Comparison of ENCODE assay signal across 8 mouse cellular contexts in the genomic region with DNA sequence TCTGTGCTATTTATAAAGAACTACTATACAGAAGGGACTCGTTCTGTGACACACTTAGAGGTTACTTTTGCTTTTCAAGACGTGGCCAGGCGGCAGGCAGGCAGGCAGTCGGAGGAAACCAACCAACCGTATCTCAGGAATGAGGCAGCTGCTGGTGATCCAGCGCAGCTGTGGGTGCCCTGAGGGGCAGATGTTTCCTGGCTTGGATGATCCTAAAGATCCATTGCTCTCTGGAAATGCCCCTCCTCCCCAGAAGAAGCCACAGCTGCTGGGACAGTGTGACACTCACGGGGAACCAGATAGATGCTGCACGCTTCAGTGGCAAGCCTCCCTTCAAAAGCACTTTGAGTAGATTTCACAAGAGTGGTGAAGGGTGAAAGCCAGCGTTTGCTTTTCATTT. TPM values are rescaled to one million over a fixed set of nuclear protein-coding genes. Genes with fewer than 3 reads are reported as not detected.
DNase-seq lines count a peak whose midpoint lies in the region; ATAC-seq and TF ChIP-seq lines count a peak whose summit lies in the region.

No protein-coding gene starts in this region.

- WGBS in intestine, embryonic 15.5 days, result 14% methylated on average over 9 of the region's 9 CpGs
- 13% methylated on average over 9 of the region's 9 CpGs for WGBS in cerebellum, adult 2 months

- no peak for ATAC-seq in intestine, embryonic 15.5 days

- intact Hi-C loops in gastrocnemius, postnatal 14 days (cut with DNase I; ENCODE audit: low total_unique reads), result no loop called here

- no peak overlapping the region for H3K9ac ChIP-seq in intestine, embryonic 15.5 days

- DNase-seq in 416B (ENCODE audit: low read depth), result peak; percentile 42
- DNase-seq in adipocyte (ENCODE audit: low spot score), result peak; percentile 19
- peak; percentile 77 for DNase-seq in lung, postnatal 36 days
- DNase-seq in cerebellum, adult 2 months, result no peak
- DNase-seq in gastrocnemius, postnatal 14 days, result no peak
- no peak for DNase-seq in left cerebral cortex, adult 18-20 months (ENCODE audit: low spot score in 2 of 2)
- no peak for DNase-seq in adrenal gland, postnatal 25 days

- H3K27me3 ChIP-seq in intestine, embryonic 15.5 days (replicated peaks), result no peaks in the 10 kb centered on the region
- H3K27me3 ChIP-seq in cerebellum, adult 2 months (ENCODE audit: control insufficient read depth, insufficient read depth, low read length), result no peaks in the 10 kb centered on the region

- H3K36me3 ChIP-seq in intestine, embryonic 15.5 days, result no peaks in the 10 kb centered on the region

- H3K9me3 ChIP-seq in intestine, embryonic 15.5 days, result no peaks in the 10 kb centered on the region

- H3K4me2 ChIP-seq in intestine, embryonic 15.5 days (replicated peaks), result 0 out of 2 replicates have a peak overlapping the region, but pooled peaks have one; percentile 14

- no peaks in the 10 kb centered on the region for H3K4me1 ChIP-seq in intestine, embryonic 15.5 days (replicated peaks)
- H3K4me1 ChIP-seq in cerebellum, adult 2 months (ENCODE audit: control insufficient read depth, insufficient read depth, low read length), result no peaks in the 10 kb centered on the region

- no peak for TF ChIP-seq POLR2A in cerebellum, adult 2 months (IDR thresholded peaks at IDR 0.05; ENCODE audit: borderline replicate concordance, insufficient read depth, low read length)

- H3K27ac ChIP-seq in intestine, embryonic 15.5 days, result no peak overlapping the region
- no peak overlapping the region for H3K27ac ChIP-seq in cerebellum, adult 2 months (ENCODE audit: insufficient read depth, low read length)

- no peak overlapping the region for H3K4me3 ChIP-seq in intestine, embryonic 15.5 days (replicated peaks)
- no peak overlapping the region for H3K4me3 ChIP-seq in cerebellum, adult 2 months (replicated peaks; ENCODE audit: insufficient read depth, low read depth, low read length)

- TF ChIP-seq CTCF in cerebellum, adult 2 months (IDR thresholded peaks at IDR 0.05; ENCODE audit: borderline replicate concordance, insufficient read depth, low read depth, low read length), result no peak

RNA-seq across cellular contexts. Expression of a gene that starts 18.9 kb away (rescaled TPM):
- 0.18 and 0.29 TPM in 2 replicates for polyA plus RNA-seq in intestine, embryonic 15.5 days (2015; fragmentation: Nextera tagmentation; extraction: Ambion mirVana)
- 0.11 and 0.14 TPM in 2 replicates for polyA plus RNA-seq in cerebellum, adult 2 months (2012; rRNA removed)
- under 1 TPM; 0.18 to 0.55 TPM for total RNA-seq in gastrocnemius, postnatal 14 days (2021)
- total RNA-seq in left cerebral cortex, adult 18-20 months (2021), result under 1 TPM; 0.35 to 0.42 TPM
- total RNA-seq in adrenal gland, postnatal 25 days (2021), result not detected in 2 replicates

RNA-seq across cellular contexts. Expression of a gene that starts 27.9 kb away (rescaled TPM):
- polyA plus RNA-seq in intestine, embryonic 15.5 days (2015; fragmentation: Nextera tagmentation; extraction: Ambion mirVana), result 69.8 and 70.1 TPM in 2 replicates
- 81.7 and 84.4 TPM in 2 replicates for polyA plus RNA-seq in cerebellum, adult 2 months (2012; rRNA removed)
- total RNA-seq in gastrocnemius, postnatal 14 days (2021), result 10 to 100 TPM; 30.8 to 32.9 TPM
- 10 to 100 TPM; 71.0 to 74.2 TPM for total RNA-seq in left cerebral cortex, adult 18-20 months (2021)
- total RNA-seq in adrenal gland, postnatal 25 days (2021), result 75.6 and 85.2 TPM in 2 replicates

RNA-seq across cellular contexts. Expression of a gene that starts 42.0 kb away (rescaled TPM):
- polyA plus RNA-seq in intestine, embryonic 15.5 days (2015; fragmentation: Nextera tagmentation; extraction: Ambion mirVana), result 35.1 and 39.5 TPM in 2 replicates
- 28.2 and 31.6 TPM in 2 replicates for polyA plus RNA-seq in cerebellum, adult 2 months (2012; rRNA removed)
- 10 to 100 TPM; 16.4 to 19.3 TPM for total RNA-seq in gastrocnemius, postnatal 14 days (2021)
- total RNA-seq in left cerebral cortex, adult 18-20 months (2021), result 10 to 100 TPM; 20.4 to 23.4 TPM
- total RNA-seq in adrenal gland, postnatal 25 days (2021), result 34.0 and 36.4 TPM in 2 replicates

RNA-seq across cellular contexts. Expression of a gene that starts 42.1 kb away (rescaled TPM):
- 99.6 and 103 TPM in 2 replicates for polyA plus RNA-seq in intestine, embryonic 15.5 days (2015; fragmentation: Nextera tagmentation; extraction: Ambion mirVana)
- 2.1 and 2.2 TPM in 2 replicates for polyA plus RNA-seq in cerebellum, adult 2 months (2012; rRNA removed)
- total RNA-seq in gastrocnemius, postnatal 14 days (2021), result 1 to 10 TPM; 4.2 to 4.3 TPM
- total RNA-seq in left cerebral cortex, adult 18-20 months (2021), result 1 to 10 TPM in 1 of 2 experiments, under 1 TPM in 1; 0.70 to 1.0 TPM
- 6.7 and 9.6 TPM in 2 replicates for total RNA-seq in adrenal gland, postnatal 25 days (2021)

RNA-seq across cellular contexts. Expression of a gene that starts 45.9 kb away (rescaled TPM):
- 0.95 and 1.1 TPM in 2 replicates for polyA plus RNA-seq in intestine, embryonic 15.5 days (2015; fragmentation: Nextera tagmentation; extraction: Ambion mirVana)
- not detected in 2 replicates for polyA plus RNA-seq in cerebellum, adult 2 months (2012; rRNA removed)
- total RNA-seq in gastrocnemius, postnatal 14 days (2021), result not detected
- not detected for total RNA-seq in left cerebral cortex, adult 18-20 months (2021)
- total RNA-seq in adrenal gland, postnatal 25 days (2021), result not detected in 2 replicates

Comparison
In these comparisons a context has a peak if more than half of its experiments do, and no peak if none do; other contexts are left out.
1. DNase-seq: peak in 416B (single experiment), adipocyte (single experiment) and lung, postnatal 36 days (single experiment); none in cerebellum, adult 2 months (0 of 2), gastrocnemius, postnatal 14 days (single experiment), left cerebral cortex, adult 18-20 months (0 of 2) and adrenal gland, postnatal 25 days (single experiment).